8 mouse cellular contexts compared by ENCODE assay signal in genomic region chr2:167778271-167778670, GRCm38 (mm10).
DNase-seq lines count a peak whose midpoint lies in the region; ATAC-seq lines count a peak whose summit lies in the region.

No protein-coding gene starts in this region.

- H3K4me3 ChIP-seq in lung, embryonic 16.5 days (ENCODE audit: low read length) = peak overlapping the region; percentile 47; the same call in 1 of the 2 replicates
- H3K4me3 ChIP-seq in embryonic facial prominence, embryonic 15.5 days (replicated peaks) = peak overlapping the region; percentile 45
- peak overlapping the region; percentile 69 for H3K4me3 ChIP-seq in limb, embryonic 10.5 days
- H3K4me3 ChIP-seq in neural tube, embryonic 15.5 days (replicated peaks) = peak overlapping the region; percentile 51

- peak overlapping the region; percentile 68 for H3K4me2 ChIP-seq in lung, embryonic 16.5 days (ENCODE audit: low read depth, low read length)
- H3K4me2 ChIP-seq in embryonic facial prominence, embryonic 15.5 days (replicated peaks) = peak overlapping the region; percentile 73
- peak overlapping the region; percentile 95 for H3K4me2 ChIP-seq in neural tube, embryonic 15.5 days

- peak overlapping the region; percentile 98 for H3K27ac ChIP-seq in lung, embryonic 16.5 days (ENCODE audit: low read length)
- H3K27ac ChIP-seq in embryonic facial prominence, embryonic 15.5 days (replicated peaks) = peak overlapping the region; percentile 88
- H3K27ac ChIP-seq in limb, embryonic 10.5 days = peak overlapping the region; percentile 93
- no peak overlapping the region for H3K27ac ChIP-seq in neural tube, embryonic 15.5 days (replicated peaks)

- no peak for DNase-seq in lung, postnatal 14 days
- DNase-seq in limb, embryonic 10.5 days (ENCODE audit: low spot score) = no peak
- no peak for DNase-seq in yolk sac, embryonic 10.5 days (ENCODE audit: low spot score)
- no peak for DNase-seq in embryo, embryonic 10.5 days (ENCODE audit: low spot score)
- DNase-seq in testis, postnatal 14 days (ENCODE audit: low spot score) = no peak

- no peak for ATAC-seq in lung, embryonic 16.5 days (ENCODE audit: low read depth)
- ATAC-seq in embryonic facial prominence, embryonic 15.5 days (ENCODE audit: insufficient number of reproducible peaks, low FRiP score, low TSS enrichment, low read depth) = no peak
- ATAC-seq in neural tube, embryonic 15.5 days (ENCODE audit: low FRiP score) = no peak

- H3K4me1 ChIP-seq in lung, embryonic 16.5 days (replicated peaks; ENCODE audit: control insufficient read depth, insufficient read depth, low read length) = peaks cover 76% of the 10 kb centered on the region
- peaks cover 84% of the 10 kb centered on the region for H3K4me1 ChIP-seq in embryonic facial prominence, embryonic 15.5 days
- H3K4me1 ChIP-seq in limb, embryonic 10.5 days = peaks cover 75% of the 10 kb centered on the region
- H3K4me1 ChIP-seq in neural tube, embryonic 15.5 days = peaks cover 31% of the 10 kb centered on the region

- H3K27me3 ChIP-seq in lung, embryonic 16.5 days (ENCODE audit: control insufficient read depth, insufficient read depth, low read depth, low read length) = no peaks in the 10 kb centered on the region
- no peaks in the 10 kb centered on the region for H3K27me3 ChIP-seq in embryonic facial prominence, embryonic 15.5 days
- H3K27me3 ChIP-seq in limb, embryonic 10.5 days (ENCODE audit: low read depth, poor library complexity, severe bottlenecking) = no peaks in the 10 kb centered on the region
- no peaks in the 10 kb centered on the region for H3K27me3 ChIP-seq in neural tube, embryonic 15.5 days (replicated peaks)

- peak overlapping the region; percentile 72 for H3K9ac ChIP-seq in lung, embryonic 16.5 days (ENCODE audit: low read length)
- no peak overlapping the region for H3K9ac ChIP-seq in embryonic facial prominence, embryonic 15.5 days
- H3K9ac ChIP-seq in neural tube, embryonic 15.5 days (replicated peaks) = no peak overlapping the region

- WGBS in lung, embryonic 16.5 days = 43% methylated on average over 4 of the region's 4 CpGs
- 36% methylated on average over 4 of the region's 4 CpGs for WGBS in embryonic facial prominence, embryonic 15.5 days
- 63% methylated on average over 4 of the region's 4 CpGs for WGBS in limb, embryonic 10.5 days
- WGBS in neural tube, embryonic 15.5 days = 44% methylated on average over 4 of the region's 4 CpGs

- no peaks in the 10 kb centered on the region for H3K36me3 ChIP-seq in lung, embryonic 16.5 days (ENCODE audit: control insufficient read depth, insufficient read depth, low read length)
- no peaks in the 10 kb centered on the region for H3K36me3 ChIP-seq in embryonic facial prominence, embryonic 15.5 days
- H3K36me3 ChIP-seq in limb, embryonic 10.5 days = no peaks in the 10 kb centered on the region
- no peaks in the 10 kb centered on the region for H3K36me3 ChIP-seq in neural tube, embryonic 15.5 days

- H3K9me3 ChIP-seq in lung, embryonic 16.5 days (ENCODE audit: control insufficient read depth, low read length) = no peaks in the 10 kb centered on the region
- H3K9me3 ChIP-seq in embryonic facial prominence, embryonic 15.5 days (replicated peaks) = no peaks in the 10 kb centered on the region
- H3K9me3 ChIP-seq in limb, embryonic 10.5 days (replicated peaks) = no peaks in the 10 kb centered on the region
- no peaks in the 10 kb centered on the region for H3K9me3 ChIP-seq in neural tube, embryonic 15.5 days (replicated peaks)
